Mouse (Mus musculus) C2C12 (cell line): ENCODE measurements around the gene Ccdc170. TPM values are rescaled to one million over a fixed set of nuclear protein-coding genes. Genes with fewer than 3 reads are reported as not detected.

Source experiments
- H3K27me3 ChIP-seq: one replicate; pipeline ENCODE4 v1.6.1; 2011; ENCODE audit not compliant: control insufficient read depth, insufficient read depth, insufficient read length
- H3K36me3 ChIP-seq: one replicate; pipeline ENCODE4 v1.6.1; 2011; ENCODE audit not compliant: control insufficient read depth, insufficient read depth
- H3K4me3 ChIP-seq: one replicate; pipeline ENCODE4 v1.5.1; 2011; ENCODE audit warnings: mild to moderate bottlenecking, control low read depth; ENCODE audit not compliant: poor library complexity, insufficient read depth, severe bottlenecking
- H3K79me2 ChIP-seq: one replicate; pipeline ENCODE4 v1.6.1; 2011; ENCODE audit not compliant: control insufficient read depth, insufficient read depth
- H3K79me3 ChIP-seq: one replicate; pipeline ENCODE4 v1.6.1; 2011; ENCODE audit warnings: low read depth, control low read depth
- H3ac ChIP-seq: one replicate; pipeline ENCODE3; 2011; ENCODE audit warnings: low read depth; ENCODE audit not compliant: control insufficient read depth, insufficient read length
- CEBPB ChIP-seq: IDR thresholded peaks from one replicate; pipeline ENCODE4 v1.6.1; 2011; ENCODE audit warnings: low read depth, mild to moderate bottlenecking, control low read depth, moderate library complexity
- CTCF ChIP-seq: IDR thresholded peaks from one replicate; pipeline ENCODE4 v1.5.1; 2011; ENCODE audit not compliant: control insufficient read depth, insufficient read depth, insufficient read length
- FOSL1 ChIP-seq: IDR thresholded peaks from one replicate; pipeline ENCODE4 v1.8.0; 2011; ENCODE audit warnings: mild to moderate bottlenecking, low read length; ENCODE audit not compliant: poor library complexity, insufficient read depth, severe bottlenecking
- MAX ChIP-seq: IDR thresholded peaks from one replicate; pipeline ENCODE4 v1.6.1; 2011; ENCODE audit warnings: mild to moderate bottlenecking, control low read depth
- MYOD1 ChIP-seq: IDR thresholded peaks from one replicate; pipeline ENCODE4 v1.6.1; 2011; ENCODE audit warnings: low read depth; ENCODE audit not compliant: control insufficient read depth, insufficient read length
- MYOG ChIP-seq: IDR thresholded peaks from one replicate; pipeline ENCODE4 v1.6.1; 2011; ENCODE audit not compliant: control insufficient read depth, insufficient read length; ENCODE audit errors: extremely low read depth
- USF1 ChIP-seq: IDR thresholded peaks from one replicate; pipeline ENCODE4 v1.6.1; 2011; ENCODE audit warnings: low read depth, mild to moderate bottlenecking, control low read depth, moderate library complexity
- polyA plus RNA-seq: library from polyadenylated mRNA; unstranded; fragments of >200 nt; fragmentation: generic; extraction: Trizol; gene quantifications from one replicate; pipeline ENCODE4 v1.2.1, GENCODE M21; 2012; ENCODE audit warnings: missing spikeins

The Ccdc170 gene
- polyA plus RNA-seq, 1 experiment = 0.02 TPM

DNA sequence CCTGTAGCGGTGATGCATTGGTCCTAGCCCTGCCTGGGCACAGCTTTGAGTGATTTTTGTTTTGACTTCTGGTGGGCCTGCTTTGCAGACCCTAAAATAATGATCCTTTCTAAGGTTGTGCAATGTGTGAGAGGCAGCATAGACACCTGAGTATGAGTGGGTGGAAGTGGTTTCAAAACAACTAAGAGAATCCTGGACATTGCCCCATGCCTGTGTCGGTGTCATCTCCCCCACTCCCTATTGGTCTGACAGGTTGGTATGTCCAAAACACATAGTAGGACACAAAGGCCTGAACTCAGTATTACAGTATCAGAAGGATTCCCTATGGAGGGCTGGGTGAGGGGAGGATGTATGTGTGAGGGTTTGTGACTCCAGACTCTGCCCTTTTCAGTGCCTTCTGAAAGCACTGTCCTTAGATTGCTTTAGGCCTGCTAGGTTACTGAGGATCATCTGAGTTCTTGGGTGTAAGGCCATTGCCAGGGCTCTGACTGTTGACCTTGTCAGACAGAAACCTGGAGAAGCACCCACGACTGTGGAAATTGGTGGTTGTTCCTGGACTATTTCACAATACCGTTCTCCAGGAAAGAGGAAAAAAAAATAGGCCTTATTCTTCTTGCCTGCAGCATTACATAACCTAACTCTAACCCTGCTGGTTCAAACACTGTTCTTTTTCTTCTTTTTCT, 122.4 kb downstream of the Ccdc170 start:
- H3K36me3 ChIP-seq = no peaks in the 10 kb centered on the region
- no peak overlapping the region for H3ac ChIP-seq
- H3K79me3 ChIP-seq = no peaks in the 10 kb centered on the region
- H3K27me3 ChIP-seq = peaks cover 4% of the 10 kb centered on the region
- TF ChIP-seq MYOG = no peak
- no peak for TF ChIP-seq USF1
- no peak for TF ChIP-seq FOSL1
- no peaks in the 10 kb centered on the region for H3K79me2 ChIP-seq
- no peak overlapping the region for H3K4me3 ChIP-seq

DNA sequence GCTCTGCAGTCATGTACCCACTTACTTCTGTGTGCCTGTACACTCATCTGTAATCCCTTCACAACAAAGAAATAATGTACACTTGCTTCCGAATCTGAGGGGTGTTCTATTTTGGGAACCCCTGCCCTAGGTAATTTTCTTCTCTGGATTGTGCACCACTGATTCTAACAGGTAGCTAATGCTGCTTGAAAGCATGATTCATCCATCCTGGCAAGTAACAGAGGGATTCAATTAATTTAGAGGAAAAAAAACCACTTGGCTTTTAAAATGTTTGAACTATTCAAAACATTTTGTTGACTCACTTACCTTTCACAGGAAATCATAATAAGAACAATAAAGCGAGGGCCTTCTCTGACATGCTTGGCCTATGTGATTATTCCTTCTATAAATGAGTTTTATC, 127.9 kb downstream of the Ccdc170 start:
- TF ChIP-seq FOSL1 (no peak), MYOD1 (no peak), CTCF (no peak), USF1 (no peak), MYOG (no peak), MAX (no peak), CEBPB (no peak)
- Histone ChIP-seq H3K27me3 (no peaks in the 10 kb centered on the region), H3K36me3 (no peaks in the 10 kb centered on the region), H3K4me3 (no peak overlapping the region), H3ac (no peak overlapping the region), H3K79me3 (no peaks in the 10 kb centered on the region), H3K79me2 (no peaks in the 10 kb centered on the region)

DNA sequence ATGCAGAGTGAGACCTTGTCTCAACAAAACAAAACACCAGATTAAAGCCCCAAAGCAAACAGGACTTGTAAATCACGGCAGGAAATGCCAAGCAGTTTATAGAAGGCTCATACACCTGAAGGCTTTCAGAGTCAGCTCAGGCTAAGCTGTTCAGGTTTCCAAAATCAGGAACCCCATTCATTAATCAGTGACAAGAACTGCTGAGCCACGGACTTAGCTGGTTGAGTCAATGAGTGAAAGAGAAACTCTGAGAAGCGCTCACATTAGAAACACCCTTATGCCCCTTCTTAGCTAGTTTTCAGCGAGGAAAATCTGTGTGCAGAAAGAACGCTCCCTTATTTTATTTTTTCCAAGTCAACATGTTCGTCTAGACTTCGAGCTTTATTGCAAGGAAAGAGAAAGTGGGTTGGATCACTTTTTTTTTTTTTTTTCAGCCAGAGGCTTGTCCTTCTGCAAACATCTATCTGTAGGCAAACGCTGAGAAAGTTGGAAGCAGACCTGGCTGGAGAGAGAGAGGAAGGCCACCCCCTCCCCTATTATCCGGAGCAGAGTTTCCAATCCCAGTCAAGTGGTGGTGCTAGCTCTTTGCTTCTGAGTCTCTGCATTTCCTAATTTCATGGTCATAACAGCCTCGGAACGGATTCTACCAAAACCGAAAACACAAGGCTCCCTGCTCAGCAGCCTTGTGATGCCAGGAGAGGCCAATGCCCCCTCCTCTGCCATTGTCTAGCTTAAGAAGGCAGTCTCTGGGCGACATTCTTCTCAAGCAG, 129.3 kb downstream of the Ccdc170 start, which contains the start of gene Esr1:
Esr1 (plus strand) TSS at position 208 of the 770 bp plus-strand sequence.
- Histone ChIP-seq H3K4me3 (peak within 1 kb of the TSS; percentile 35), H3K79me2 (no peaks in the 10 kb centered on the region), H3K79me3 (no peaks in the 10 kb centered on the region), H3ac (peak within 1 kb of the TSS; percentile 73), H3K27me3 (no peaks in the 10 kb centered on the region), H3K36me3 (no peaks in the 10 kb centered on the region)
- no peak for TF ChIP-seq MYOD1

Other genes starting within 250 kb of the Ccdc170 start
- 4.7 TPM for gene Akap12, start 216.1 kb upstream of the Ccdc170 start, polyA plus RNA-seq
- 7.9 TPM for gene Zbtb2, start 94.4 kb upstream of the Ccdc170 start, polyA plus RNA-seq
- 11.1 TPM for gene Rmnd1, start 50.1 kb upstream of the Ccdc170 start, polyA plus RNA-seq
- 15.8 TPM for gene Armt1, start 50.0 kb upstream of the Ccdc170 start, polyA plus RNA-seq
- gene Esr1, start 129.1 kb downstream of the Ccdc170 start, polyA plus RNA-seq = 0.40 TPM